Mouse (Mus musculus): ENCODE results near the gene Flrt1.

Gene Flrt1

GRCm38 (mm10) chr19:7117141-7117540 lies 11.6 kb upstream of the Flrt1 start:
- no peak for TF ChIP-seq GATA4 (IDR thresholded peaks at IDR 0.05; ENCODE audit: insufficient replicate concordance, low read length)

- TF ChIP-seq GATA4 (IDR thresholded peaks at IDR 0.05; ENCODE audit: insufficient replicate concordance, low read length): no peak
Measured at GRCm38 (mm10) chr19:7116038-7116731, 10.7 kb upstream of the Flrt1 start.

- no peak for TF ChIP-seq GATA4 (IDR thresholded peaks at IDR 0.05; ENCODE audit: insufficient replicate concordance, low read length)
Measured at GRCm38 (mm10) chr19:7113574-7113973, 8.0 kb upstream of the Flrt1 start.

- no peak for TF ChIP-seq GATA4 (IDR thresholded peaks at IDR 0.05; ENCODE audit: insufficient replicate concordance, low read length)
Measured at GRCm38 (mm10) chr19:7112628-7113027, 7.1 kb upstream of the Flrt1 start.

- TF ChIP-seq GATA4 (IDR thresholded peaks at IDR 0.05; ENCODE audit: insufficient replicate concordance, low read length): no peak
Measured at GRCm38 (mm10) chr19:7111710-7112109, 6.2 kb upstream of the Flrt1 start.

- no peak for TF ChIP-seq GATA4 (IDR thresholded peaks at IDR 0.05; ENCODE audit: insufficient replicate concordance, low read length)
Measured at GRCm38 (mm10) chr19:7111309-7111708, 5.8 kb upstream of the Flrt1 start.

GRCm38 (mm10) chr19:7110875-7111274 lies 5.3 kb upstream of the Flrt1 start:
- no peak for TF ChIP-seq GATA4 (IDR thresholded peaks at IDR 0.05; ENCODE audit: insufficient replicate concordance, low read length)

- TF ChIP-seq GATA4 (IDR thresholded peaks at IDR 0.05; ENCODE audit: insufficient replicate concordance, low read length): no peak
Measured at GRCm38 (mm10) chr19:7110097-7110496, 4.6 kb upstream of the Flrt1 start.

- no peak for TF ChIP-seq GATA4 (IDR thresholded peaks at IDR 0.05; ENCODE audit: insufficient replicate concordance, low read length)
Measured at GRCm38 (mm10) chr19:7108114-7108905, 2.8 kb upstream of the Flrt1 start.

- no peak for TF ChIP-seq GATA4 (IDR thresholded peaks at IDR 0.05; ENCODE audit: insufficient replicate concordance, low read length)
Measured at GRCm38 (mm10) chr19:7107174-7107573, 1.6 kb upstream of the Flrt1 start.

- no peak for TF ChIP-seq GATA4 (IDR thresholded peaks at IDR 0.05; ENCODE audit: insufficient replicate concordance, low read length)
Measured at GRCm38 (mm10) chr19:7106566-7106965, 1.0 kb upstream of the Flrt1 start.

GRCm38 (mm10) chr19:7103993-7104401 lies 1.5 kb downstream of the Flrt1 start:
- no peak for TF ChIP-seq GATA4 (IDR thresholded peaks at IDR 0.05; ENCODE audit: insufficient replicate concordance, low read length)

GRCm38 (mm10) chr19:7103349-7103992 lies 2.1 kb downstream of the Flrt1 start:
- no peak for TF ChIP-seq GATA4 (IDR thresholded peaks at IDR 0.05; ENCODE audit: insufficient replicate concordance, low read length)

GRCm38 (mm10) chr19:7102039-7102438 lies 3.5 kb downstream of the Flrt1 start:
- TF ChIP-seq GATA4 (IDR thresholded peaks at IDR 0.05; ENCODE audit: insufficient replicate concordance, low read length): no peak

GRCm38 (mm10) chr19:7099620-7100155 lies 5.8 kb downstream of the Flrt1 start:
- TF ChIP-seq GATA4 (IDR thresholded peaks at IDR 0.05; ENCODE audit: insufficient replicate concordance, low read length): no peak

GRCm38 (mm10) chr19:7092756-7093155 lies 12.8 kb downstream of the Flrt1 start:
- TF ChIP-seq GATA4 (IDR thresholded peaks at IDR 0.05; ENCODE audit: insufficient replicate concordance, low read length): no peak
